Mouse (Mus musculus): ENCODE data around the gene Gm49322. TPM values are rescaled to one million over a fixed set of nuclear protein-coding genes. Genes with fewer than 3 reads are reported as not detected.

Gm49322 gene
- polyA plus RNA-seq, 2 experiments from 2014 or later, result 11.1 to 13.6 TPM

GRCm38 (mm10) chr10:80584045-80584488 lies 21.8 kb upstream of the Gm49322 start:
- no peak for ATAC-seq

DNA sequence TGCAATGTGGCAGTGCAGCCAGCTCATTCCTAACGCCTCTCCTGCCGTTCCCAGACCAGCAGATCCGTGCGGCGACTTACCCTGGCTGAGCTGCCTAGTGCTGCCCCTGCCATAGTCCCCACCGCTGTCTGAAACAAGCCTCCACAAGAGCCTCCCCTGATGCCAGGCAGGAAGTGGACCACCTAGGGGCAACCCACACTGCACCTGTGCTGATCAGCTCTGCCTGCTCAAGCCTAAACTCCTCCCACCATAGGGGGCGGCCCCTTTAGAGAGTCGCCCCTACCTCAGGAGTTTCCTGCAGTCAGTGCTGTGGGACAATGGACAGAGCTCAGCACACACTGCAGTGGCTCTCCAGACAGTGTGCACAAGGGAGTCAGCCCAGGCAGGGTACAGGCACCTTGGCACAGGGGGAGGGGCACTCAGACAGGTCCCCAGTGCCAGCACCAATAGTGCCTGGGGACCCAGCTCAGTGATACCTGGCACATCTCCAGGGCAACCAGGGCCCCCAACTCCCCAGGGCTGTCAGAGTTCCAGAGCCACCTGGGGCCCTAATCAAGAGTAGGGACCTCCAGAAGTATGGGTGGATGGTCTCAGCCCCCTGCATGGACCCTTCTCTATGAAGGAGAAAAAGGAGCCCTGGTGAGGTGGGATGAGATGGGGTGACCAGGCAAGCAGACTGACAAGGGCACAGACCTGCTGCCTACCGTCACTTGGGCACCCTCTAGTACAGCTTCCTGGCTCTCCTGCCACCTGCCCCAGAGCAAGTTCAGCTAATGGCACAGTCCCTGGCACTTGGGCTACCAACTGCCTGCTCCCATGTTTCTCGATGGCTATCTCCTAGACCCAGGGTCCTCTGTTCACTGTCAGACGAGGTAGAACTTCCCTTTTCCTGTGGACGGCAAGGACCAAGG lies 20.9 kb upstream of the Gm49322 start:
- no peak for ATAC-seq

- no peak for ATAC-seq
Observed at GRCm38 (mm10) chr10:80585581-80585980, 20.2 kb upstream of the Gm49322 start.

DNA sequence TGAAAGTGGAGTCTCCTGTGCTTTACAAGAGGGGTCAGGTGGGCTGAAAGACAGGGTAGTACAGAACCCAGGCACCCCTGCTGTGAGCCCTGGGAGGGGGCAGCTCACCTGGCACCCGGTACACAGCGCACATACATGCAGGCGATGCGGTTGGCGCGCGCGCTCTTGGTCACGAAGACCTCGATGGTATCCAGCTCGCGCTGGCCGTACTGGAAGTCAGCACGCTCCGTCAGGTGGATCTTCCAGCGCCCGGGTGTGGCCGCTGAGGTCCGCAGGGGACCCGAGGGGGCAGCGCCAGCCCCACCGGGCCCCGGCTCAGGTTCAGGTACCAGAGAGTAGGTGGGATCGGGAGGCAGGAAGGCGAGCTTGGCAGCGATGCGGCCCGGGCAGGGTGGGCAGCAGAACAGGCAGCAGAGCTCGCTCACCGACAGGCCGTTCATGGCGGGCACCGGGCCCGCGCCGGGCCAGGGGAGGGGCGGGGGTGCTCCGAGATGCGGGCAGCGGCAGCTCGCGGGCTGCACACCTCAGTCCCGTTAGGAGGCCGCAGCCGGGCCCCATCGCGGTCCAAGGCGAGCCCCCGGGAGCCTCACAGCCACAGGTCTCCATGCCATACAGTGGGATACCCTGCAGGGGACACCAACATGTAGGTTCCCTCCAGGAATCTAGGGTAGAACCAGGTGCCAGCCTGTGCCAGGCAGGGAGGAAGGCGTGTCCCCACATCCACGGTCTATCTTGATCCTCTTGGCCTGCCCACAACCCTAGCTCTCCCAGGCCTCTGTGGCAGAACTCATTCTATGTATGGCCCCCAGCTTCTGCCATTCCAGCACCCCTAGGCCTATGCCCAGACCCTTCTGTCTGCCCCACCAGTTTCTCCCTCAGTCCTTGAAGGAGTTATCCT lies 19.2 kb upstream of the Gm49322 start:
- no peak for ATAC-seq

GRCm38 (mm10) chr10:80587305-80587657 lies 18.5 kb upstream of the Gm49322 start:
- no peak for ATAC-seq

DNA sequence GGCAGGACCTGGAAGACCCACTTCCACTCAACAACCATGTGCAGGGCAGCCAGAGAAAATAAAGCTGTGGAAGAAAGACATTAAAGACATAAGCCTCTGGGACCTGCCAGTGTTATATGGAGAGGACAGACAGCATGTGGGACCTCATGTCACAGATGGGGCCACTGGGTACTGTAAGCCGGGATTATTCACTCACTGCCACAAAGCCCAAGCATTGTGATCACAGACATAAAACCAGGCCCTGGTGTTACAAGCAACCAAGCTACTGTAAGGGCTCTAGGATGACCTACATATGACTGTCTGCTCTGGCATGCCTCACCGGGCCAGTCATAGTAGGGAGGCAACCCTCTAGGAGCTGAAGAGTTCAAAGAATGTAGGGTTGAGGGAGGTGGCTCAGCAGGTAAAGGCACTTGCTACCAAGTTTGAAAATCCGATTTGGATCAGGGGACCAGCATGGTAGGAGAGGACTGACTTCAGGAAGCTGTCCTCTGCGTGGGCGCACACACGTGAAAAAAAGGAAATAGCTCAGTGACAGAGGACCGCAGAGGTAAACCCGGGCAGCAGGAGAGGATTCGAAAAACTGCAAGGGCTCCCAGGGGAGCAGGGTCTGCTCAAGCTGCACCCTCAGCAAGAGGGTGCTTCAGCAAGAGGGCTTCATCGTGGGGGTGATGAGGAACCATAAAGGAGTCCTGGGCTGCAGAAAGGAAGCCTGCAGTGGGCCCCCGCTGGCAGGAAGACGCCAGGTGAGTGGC lies 16.5 kb upstream of the Gm49322 start:
- ATAC-seq, result peak; percentile 30

- ATAC-seq, result peak; percentile 97
Observed at GRCm38 (mm10) chr10:80589879-80590854, 15.7 kb upstream of the Gm49322 start, which contains the start of gene Abhd17a. Gene Abhd17a (minus strand): TSS chr10:80590341.

DNA sequence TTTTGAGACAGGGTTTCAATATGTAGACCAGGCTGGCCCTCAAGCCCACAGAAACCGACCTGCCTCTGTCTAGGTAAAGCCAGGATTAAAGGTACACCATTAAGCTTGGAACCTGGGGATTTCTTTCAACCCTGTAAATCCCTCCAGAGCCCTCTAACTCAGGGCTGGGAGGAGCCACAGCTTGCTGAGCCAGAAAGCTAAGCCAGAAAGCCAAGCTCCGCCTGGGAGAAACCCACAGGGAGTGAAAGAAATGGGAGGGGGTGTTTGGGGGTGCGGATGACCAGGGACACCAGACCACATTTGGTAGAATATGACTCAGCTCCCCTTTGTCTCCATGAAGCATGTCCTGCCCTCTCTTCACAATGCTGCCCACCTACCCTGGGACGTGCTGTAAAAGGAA lies 9.5 kb upstream of the Gm49322 start:
- ATAC-seq, result no peak

DNA sequence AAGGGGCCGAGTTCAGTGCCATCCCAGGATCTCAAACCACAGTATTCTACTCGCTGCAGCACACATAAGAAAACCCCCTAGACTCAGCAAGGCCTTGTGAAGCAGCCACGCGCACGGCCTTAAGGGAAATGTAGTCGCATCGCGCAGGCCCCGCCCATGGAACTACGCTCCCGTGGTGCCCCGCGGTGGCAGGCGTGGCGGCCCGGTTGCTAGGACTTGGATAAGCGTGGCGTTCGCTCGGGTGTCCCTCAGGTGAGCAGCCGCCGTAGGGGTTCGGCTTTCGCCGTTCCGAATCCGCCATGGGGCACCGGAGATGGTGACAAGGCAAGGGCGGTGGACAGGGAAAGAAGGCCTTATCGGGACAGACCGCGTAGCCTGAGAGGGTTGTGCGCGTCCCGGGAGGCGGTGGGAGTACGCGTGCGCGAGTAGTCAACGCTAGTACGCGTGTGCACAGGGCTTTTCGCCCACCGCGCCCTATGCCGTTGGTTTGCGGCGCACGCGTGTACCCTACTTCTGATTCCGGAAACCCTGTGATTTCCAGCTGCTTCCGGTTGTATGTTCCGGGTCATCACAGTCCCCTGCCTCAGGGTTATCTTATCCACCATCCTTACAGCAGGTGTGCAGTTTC lies 3.0 kb upstream of the Gm49322 start, which contains the start of the genes Scamp4 and Adat3:
Scamp4 (plus strand) TSS at position 175 of the 628 bp plus-strand sequence.
Adat3 (plus strand) TSS at position 183 of the 628 bp plus-strand sequence.
- peak; percentile 89 for ATAC-seq

GRCm38 (mm10) chr10:80603364-80603763 lies 2.5 kb upstream of the Gm49322 start:
- no peak for ATAC-seq

GRCm38 (mm10) chr10:80604001-80604509 lies 1.8 kb upstream of the Gm49322 start:
- ATAC-seq, result no peak

- no peak for ATAC-seq
Observed at GRCm38 (mm10) chr10:80604988-80605387, 833 bp upstream of the Gm49322 start.

DNA sequence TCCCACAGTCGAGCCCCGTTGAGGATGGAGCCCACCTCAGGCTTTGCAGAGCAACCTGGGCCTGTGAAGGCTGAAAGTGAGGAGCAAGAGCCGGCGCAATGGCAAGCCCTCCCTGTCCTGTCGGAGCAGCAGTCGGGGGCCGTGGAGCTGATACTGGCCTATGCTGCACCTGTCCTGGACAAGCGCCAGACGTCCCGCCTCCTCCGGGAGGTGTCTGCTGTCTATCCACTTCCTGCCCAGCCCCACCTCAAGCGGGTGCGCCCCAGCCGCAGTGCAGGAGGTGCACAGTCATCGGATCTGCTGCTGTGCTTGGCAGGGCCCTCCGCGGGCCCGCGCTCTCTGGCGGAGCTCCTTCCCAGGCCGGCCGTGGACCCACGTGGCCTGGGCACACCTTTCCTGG lies 485 bp downstream of the Gm49322 start:
- ATAC-seq, result peak; percentile 29

DNA sequence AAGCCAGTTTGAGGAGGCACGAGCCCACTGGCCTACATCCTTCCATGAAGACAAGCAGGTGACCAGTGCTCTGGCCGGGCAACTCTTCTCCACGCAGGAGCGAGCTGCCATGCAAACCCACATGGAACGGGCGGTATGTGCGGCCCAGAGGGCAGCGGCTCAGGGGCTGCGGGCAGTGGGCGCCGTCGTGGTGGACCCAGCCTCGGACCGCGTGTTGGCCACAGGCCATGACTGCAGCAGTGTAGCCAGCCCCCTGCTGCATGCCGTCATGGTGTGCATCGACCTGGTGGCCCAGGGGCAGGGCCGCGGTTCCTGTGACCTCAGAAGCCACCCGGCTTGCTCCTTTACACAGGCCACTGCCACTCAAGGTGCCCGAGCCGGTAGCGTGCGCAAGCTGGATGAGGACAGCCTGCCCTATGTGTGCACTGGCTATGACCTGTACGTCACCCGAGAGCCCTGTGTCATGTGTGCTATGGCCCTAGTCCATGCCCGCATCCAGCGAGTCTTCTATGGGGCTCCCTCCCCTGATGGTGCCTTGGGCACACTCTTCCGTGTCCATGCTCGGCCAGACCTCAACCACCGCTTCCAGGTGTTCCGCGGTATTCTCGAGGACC lies 1.0 kb downstream of the Gm49322 start:
- ATAC-seq, result no peak

- ATAC-seq, result no peak
Observed at GRCm38 (mm10) chr10:80608435-80608834, 2.6 kb downstream of the Gm49322 start.

- ATAC-seq, result no peak
Observed at GRCm38 (mm10) chr10:80609269-80609924, 3.6 kb downstream of the Gm49322 start.

- peak; percentile 44 for ATAC-seq
Observed at GRCm38 (mm10) chr10:80610116-80610785, 4.4 kb downstream of the Gm49322 start.

DNA sequence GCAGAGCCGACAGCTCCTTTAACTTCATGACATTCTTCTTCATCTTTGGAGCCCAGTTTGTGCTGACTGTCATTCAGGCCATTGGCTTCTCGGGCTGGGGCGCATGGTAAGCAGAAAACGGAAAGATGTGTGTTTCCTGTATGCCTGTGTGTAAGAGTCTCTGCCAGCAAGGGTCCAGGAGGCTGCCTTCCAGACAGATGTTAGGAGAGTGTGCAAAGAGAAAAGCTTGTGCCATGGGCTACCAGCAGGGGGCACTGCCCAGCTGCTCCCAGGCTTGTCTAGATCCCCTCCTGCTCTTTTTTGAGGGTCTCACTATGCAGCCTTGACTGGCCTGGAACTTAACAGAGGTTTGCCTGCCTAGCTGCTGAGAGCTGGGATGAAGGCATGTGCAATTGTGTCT lies 5.2 kb downstream of the Gm49322 start:
- ATAC-seq, result peak; percentile 49

DNA sequence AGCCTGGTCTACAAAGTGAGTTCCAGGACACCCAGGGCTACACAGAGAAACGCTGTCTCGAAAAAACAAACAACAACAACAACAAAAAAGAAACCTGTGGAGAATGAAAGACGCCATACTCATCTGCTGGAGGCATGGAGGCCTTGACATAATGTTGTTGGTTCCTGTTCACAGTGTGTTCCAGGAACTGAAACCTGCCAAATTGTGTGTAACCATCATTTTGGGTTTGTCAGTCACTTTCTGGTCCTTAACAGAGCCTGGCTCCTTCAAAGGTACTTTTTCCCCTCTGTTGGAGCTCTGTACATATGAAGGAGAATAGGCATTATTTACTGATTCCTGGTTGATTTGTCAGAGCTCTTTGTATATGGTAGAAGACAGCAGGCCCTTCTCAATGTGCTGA lies 6.1 kb downstream of the Gm49322 start:
- no peak for ATAC-seq
